ENCODE assay signal across 8 mouse cellular contexts in genomic region chr1:181353200-181354097, GRCm38 (mm10). TPM values are rescaled to one million over a fixed set of nuclear protein-coding genes. Genes with fewer than 3 reads are reported as not detected.
DNase-seq lines count a peak whose midpoint lies in the region; ATAC-seq and TF ChIP-seq lines count a peak whose summit lies in the region.

No protein-coding gene starts in this region.

- H3K4me2 ChIP-seq in forebrain, embryonic 11.5 days (ENCODE audit: low read depth, low read length, severe bottlenecking) = peak overlapping the region; percentile 100
- H3K4me2 ChIP-seq in limb, embryonic 12.5 days = peak overlapping the region; percentile 99
- H3K4me2 ChIP-seq in neural tube, embryonic 14.5 days (ENCODE audit: low read depth, low read length) = peak overlapping the region; percentile 99

- H3K27ac ChIP-seq in bone marrow, adult 2 months (ENCODE audit: control insufficient read depth, insufficient read depth, low read depth, low read length, poor library complexity) = no peak overlapping the region
- no peak overlapping the region for H3K27ac ChIP-seq in forebrain, embryonic 11.5 days (ENCODE audit: low read depth, low read length)
- H3K27ac ChIP-seq in limb, embryonic 12.5 days = no peak overlapping the region
- no peak overlapping the region for H3K27ac ChIP-seq in neural tube, embryonic 14.5 days (ENCODE audit: low read depth, low read length)

- peak overlapping the region; percentile 77 for H3K9ac ChIP-seq in forebrain, embryonic 11.5 days (ENCODE audit: low read length)
- H3K9ac ChIP-seq in limb, embryonic 12.5 days (replicated peaks) = 0 out of 2 replicates have a peak overlapping the region, but pooled peaks have one; percentile 40
- H3K9ac ChIP-seq in neural tube, embryonic 14.5 days (replicated peaks; ENCODE audit: low read depth, low read length) = peak overlapping the region; percentile 47

- WGBS in bone marrow, adult 2 months = 3% methylated on average over 33 of the region's 33 CpGs
- 4% methylated on average over 33 of the region's 33 CpGs for WGBS in forebrain, embryonic 11.5 days
- WGBS in limb, embryonic 12.5 days = 2% methylated on average over 33 of the region's 33 CpGs
- 2% methylated on average over 33 of the region's 33 CpGs for WGBS in neural tube, embryonic 14.5 days

- TF ChIP-seq CTCF in bone marrow, adult 2 months (IDR thresholded peaks at IDR 0.05; ENCODE audit: control insufficient read depth, insufficient read depth, low read length) = no peak

- H3K4me1 ChIP-seq in bone marrow, adult 2 months (ENCODE audit: control insufficient read depth, insufficient read depth, low read length) = peaks cover 2% of the 10 kb centered on the region; the same call in 1 of the 2 replicates
- peaks cover 8% of the 10 kb centered on the region; the same call in 1 of the 2 replicates for H3K4me1 ChIP-seq in forebrain, embryonic 11.5 days (replicated peaks; ENCODE audit: control insufficient read depth, insufficient read depth, low read length)
- H3K4me1 ChIP-seq in limb, embryonic 12.5 days (replicated peaks) = peaks cover 25% of the 10 kb centered on the region
- H3K4me1 ChIP-seq in neural tube, embryonic 14.5 days (ENCODE audit: control insufficient read depth, insufficient read depth, low read length) = peaks cover 13% of the 10 kb centered on the region; the same call in 1 of the 2 replicates

- H3K27me3 ChIP-seq in forebrain, embryonic 11.5 days (ENCODE audit: control insufficient read depth, insufficient read depth, low read length) = peaks cover 25% of the 10 kb centered on the region
- peaks cover 70% of the 10 kb centered on the region for H3K27me3 ChIP-seq in limb, embryonic 12.5 days
- H3K27me3 ChIP-seq in neural tube, embryonic 14.5 days (ENCODE audit: control insufficient read depth, insufficient read depth, low read length) = peaks cover 21% of the 10 kb centered on the region

- TF ChIP-seq POLR2A in bone marrow, adult 2 months (IDR thresholded peaks at IDR 0.05; ENCODE audit: borderline replicate concordance, control insufficient read depth, low read depth, low read length) = no peak

- H3K9me3 ChIP-seq in forebrain, embryonic 11.5 days (ENCODE audit: control insufficient read depth, low read length) = no peaks in the 10 kb centered on the region
- no peaks in the 10 kb centered on the region for H3K9me3 ChIP-seq in limb, embryonic 12.5 days
- no peaks in the 10 kb centered on the region for H3K9me3 ChIP-seq in neural tube, embryonic 14.5 days (ENCODE audit: control insufficient read depth, low read length)

- peak; percentile 25; the same call in 1 of the 2 replicates for ATAC-seq in forebrain, embryonic 11.5 days (replicated peaks; ENCODE audit: low FRiP score)
- ATAC-seq in limb, embryonic 12.5 days (ENCODE audit: insufficient number of reproducible peaks, insufficient read depth, low FRiP score, low TSS enrichment, low read depth) = peak; percentile 34; the same call in 1 of the 2 replicates
- ATAC-seq in neural tube, embryonic 14.5 days (ENCODE audit: low read depth) = 0 out of 2 replicates have a peak, but pooled peaks have one; percentile 4
- ATAC-seq in erythroblast, adult 5-6 weeks (replicated peaks; ENCODE audit: low FRiP score, poor library complexity, severe bottlenecking) = no peak

- peak overlapping the region; percentile 35 for H3K4me3 ChIP-seq in bone marrow, adult 2 months (replicated peaks; ENCODE audit: control insufficient read depth, low read depth, low read length)
- peak overlapping the region; percentile 55 for H3K4me3 ChIP-seq in forebrain, embryonic 11.5 days (ENCODE audit: low read depth, low read length)
- peak overlapping the region; percentile 59 for H3K4me3 ChIP-seq in limb, embryonic 12.5 days (replicated peaks)
- peak overlapping the region; percentile 58 for H3K4me3 ChIP-seq in neural tube, embryonic 14.5 days (ENCODE audit: low read depth, low read length)

- DNase-seq in layer of hippocampus, adult 11-12 months (ENCODE audit: low spot score) = peak; percentile 37
- no peak for DNase-seq in layer of hippocampus, postnatal 14 days (ENCODE audit: low spot score in 2 of 2)
- DNase-seq in forebrain, embryonic 11.5 days (ENCODE audit: low spot score) = peak; percentile 57
- DNase-seq in frontal cortex, adult 2 months (ENCODE audit: extremely low spot score in 1 of 2, low spot score in 1 of 2) = no peak

- no peaks in the 10 kb centered on the region for H3K36me3 ChIP-seq in forebrain, embryonic 11.5 days (ENCODE audit: control insufficient read depth, insufficient read depth, low read length)
- no peaks in the 10 kb centered on the region for H3K36me3 ChIP-seq in limb, embryonic 12.5 days
- H3K36me3 ChIP-seq in neural tube, embryonic 14.5 days (ENCODE audit: control insufficient read depth, insufficient read depth, low read length) = no peaks in the 10 kb centered on the region

RNA-seq across cellular contexts. Expression of gene Cnih3, which starts 1.0 kb away (rescaled TPM):
- 10 to 100 TPM; 44.0 to 54.4 TPM for total RNA-seq in layer of hippocampus, postnatal 14 days (2021)
- 2.7 TPM in 1 of 2 replicates, not detected in the other for polyA plus RNA-seq in bone marrow, adult 2 months (2011; ENCODE audit: insufficient read depth, insufficient read length, low replicate concordance, missing spikeins)
- 1.9 and 3.5 TPM in 2 replicates for polyA plus RNA-seq in forebrain, embryonic 11.5 days (2014; fragmentation: Nextera tagmentation; extraction: Ambion mirVana)
- 0.77 and 1.1 TPM in 2 replicates for polyA plus RNA-seq in limb, embryonic 12.5 days (2016; fragmentation: Nextera tagmentation; extraction: Ambion mirVana)
- 15.0 and 25.7 TPM in 2 replicates for polyA plus RNA-seq in neural tube, embryonic 14.5 days (2014; fragmentation: Nextera tagmentation; extraction: Ambion mirVana)
- polyA plus RNA-seq in frontal cortex, adult 2 months (2012; rRNA removed) = 45.6 and 61.1 TPM in 2 replicates
- not detected in 2 replicates for total RNA-seq in erythroblast, adult 5-6 weeks (2015; ENCODE audit: low replicate concordance)
- not detected in 2 replicates for total RNA-seq in erythroblast, adult 5-6 weeks (2017; ENCODE audit: low replicate concordance)

Comparison
In these comparisons a context has a peak if more than half of its experiments do, and no peak if none do; other contexts are left out.
1. DNase-seq: peak in layer of hippocampus, adult 11-12 months (single experiment) and forebrain, embryonic 11.5 days (single experiment); none in layer of hippocampus, postnatal 14 days (0 of 2) and frontal cortex, adult 2 months (0 of 2).
2. Peak in every context shown above with its lines, with median percentiles within 50 percentile points of each other: H3K4me3 ChIP-seq, H3K4me2 ChIP-seq and H3K9ac ChIP-seq.